Mouse (Mus musculus): ENCODE data around the gene F5.
A peak's percentile ranks its signal among the peaks of the same experiment; 100 is the strongest.

The F5 gene

GRCm38 (mm10) chr1:164151387-164152088 lies at the start of gene F5:
TSS of gene F5 (plus strand) at chr1:164151838.
- no peak for DNase-seq (ENCODE audit: low read depth, low spot score)

DNA sequence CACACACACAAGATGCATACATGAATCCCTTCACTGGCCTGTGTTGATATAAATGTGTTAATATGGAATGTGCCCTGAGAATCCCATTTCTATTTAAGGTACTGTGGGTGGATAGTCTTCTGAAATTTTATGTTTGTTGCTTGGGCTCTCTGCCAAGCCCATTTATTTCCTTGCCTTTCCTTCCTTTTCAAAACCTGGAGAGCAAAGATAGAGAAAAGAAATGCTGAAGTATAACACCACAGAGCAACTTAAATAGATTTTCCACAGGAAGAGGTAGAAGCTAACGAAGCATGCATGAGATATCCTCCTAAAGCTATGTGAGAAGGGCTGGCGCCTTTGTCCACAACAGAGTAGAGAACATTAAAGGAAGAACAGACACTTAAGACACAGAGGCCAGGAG lies 41.9 kb upstream of the F5 start:
- DNase-seq (ENCODE audit: low read depth, low spot score), result no peak

DNA sequence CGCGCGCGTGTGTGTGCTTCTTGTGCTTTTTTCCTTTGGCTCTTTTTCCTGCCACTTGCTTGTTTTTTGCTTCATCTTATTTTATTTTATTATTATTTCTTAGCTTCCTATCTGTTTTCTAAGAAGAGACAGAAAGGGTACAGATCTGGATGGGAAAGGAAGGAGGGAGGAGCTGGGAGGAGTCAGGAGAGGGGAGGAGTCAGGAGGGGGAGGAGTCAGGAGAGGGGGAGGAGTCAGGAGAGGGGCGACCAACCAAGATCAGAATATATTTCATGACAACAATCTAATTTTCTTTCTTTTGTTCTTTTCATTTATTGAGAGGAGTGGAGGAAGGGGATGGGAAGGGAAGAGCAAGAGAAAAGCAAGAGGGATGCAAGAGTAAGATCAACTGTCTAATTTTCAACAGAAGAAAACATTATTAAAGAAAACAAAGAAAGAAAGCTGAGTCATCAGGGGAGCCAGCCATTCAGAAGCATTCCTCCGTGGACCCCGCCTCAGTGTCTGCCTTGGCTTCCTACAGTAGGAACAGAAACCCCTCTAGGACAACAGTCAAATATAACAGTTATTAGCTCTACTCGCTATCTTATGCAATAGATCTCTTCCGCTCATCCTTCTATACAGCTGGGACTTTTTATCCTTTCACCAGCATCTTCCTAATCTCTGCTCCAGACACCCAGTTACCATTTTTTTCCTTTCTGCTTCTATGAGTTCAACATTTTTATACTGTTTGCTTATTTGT lies 40.9 kb upstream of the F5 start:
- no peak for DNase-seq (ENCODE audit: low read depth, low spot score)

- DNase-seq (ENCODE audit: low read depth, low spot score), result no peak
These were observed 37.4 kb upstream of the F5 start for GRCm38 (mm10) chr1:164114280-164114679.

DNA sequence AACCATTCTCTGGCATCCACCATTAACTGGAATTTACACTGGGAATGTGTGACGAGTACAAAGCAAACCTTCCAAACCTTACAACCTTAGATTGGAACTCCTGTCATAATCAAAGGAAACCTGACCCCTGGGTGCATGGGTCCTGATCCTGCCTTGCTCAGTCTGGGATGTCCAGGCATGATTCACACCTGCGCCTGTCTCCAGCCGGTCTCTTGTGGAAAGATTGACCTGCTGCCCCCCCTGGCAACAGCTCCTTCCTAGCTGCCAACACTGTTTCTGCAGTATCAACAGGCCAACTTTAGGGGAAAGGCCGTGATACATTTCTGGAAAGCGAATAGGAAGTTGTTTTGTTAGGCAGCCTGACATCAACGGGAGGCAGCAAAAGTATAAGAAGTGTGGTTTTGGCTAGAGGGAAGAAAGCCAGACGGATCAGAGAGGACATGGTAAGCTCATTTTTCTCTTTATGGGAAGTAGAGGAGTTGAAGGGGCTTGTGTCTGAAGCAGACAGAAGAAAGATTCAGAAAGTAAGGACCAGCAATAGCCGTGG lies 36.6 kb upstream of the F5 start, which contains the start of gene Selp:
TSS of gene Selp (plus strand) at position 318 of the 547 bp plus-strand sequence.
- no peak for DNase-seq (ENCODE audit: low read depth, low spot score)

- DNase-seq (ENCODE audit: low read depth, low spot score), result no peak
These were observed 36.0 kb upstream of the F5 start for GRCm38 (mm10) chr1:164115647-164116046.

DNA sequence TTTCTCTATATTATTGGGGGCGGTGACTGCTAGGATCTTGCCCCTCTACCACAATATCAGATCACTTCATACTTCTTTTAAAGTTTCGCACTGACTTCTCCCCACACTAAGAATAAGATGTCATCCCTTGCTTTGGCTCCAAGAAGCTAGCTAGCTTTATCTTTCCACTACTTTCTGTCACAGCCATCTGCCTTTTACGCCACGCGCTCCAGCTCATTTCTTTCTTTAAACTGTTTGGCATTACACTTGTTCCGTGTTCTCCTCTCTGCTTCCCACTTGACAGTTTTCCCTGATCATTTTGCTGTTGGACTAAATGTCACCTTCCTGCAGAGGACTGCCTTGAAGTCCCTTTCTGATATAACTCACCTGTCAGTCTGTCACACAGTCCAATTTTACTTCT lies 33.8 kb upstream of the F5 start:
- DNase-seq (ENCODE audit: low read depth, low spot score), result no peak

DNA sequence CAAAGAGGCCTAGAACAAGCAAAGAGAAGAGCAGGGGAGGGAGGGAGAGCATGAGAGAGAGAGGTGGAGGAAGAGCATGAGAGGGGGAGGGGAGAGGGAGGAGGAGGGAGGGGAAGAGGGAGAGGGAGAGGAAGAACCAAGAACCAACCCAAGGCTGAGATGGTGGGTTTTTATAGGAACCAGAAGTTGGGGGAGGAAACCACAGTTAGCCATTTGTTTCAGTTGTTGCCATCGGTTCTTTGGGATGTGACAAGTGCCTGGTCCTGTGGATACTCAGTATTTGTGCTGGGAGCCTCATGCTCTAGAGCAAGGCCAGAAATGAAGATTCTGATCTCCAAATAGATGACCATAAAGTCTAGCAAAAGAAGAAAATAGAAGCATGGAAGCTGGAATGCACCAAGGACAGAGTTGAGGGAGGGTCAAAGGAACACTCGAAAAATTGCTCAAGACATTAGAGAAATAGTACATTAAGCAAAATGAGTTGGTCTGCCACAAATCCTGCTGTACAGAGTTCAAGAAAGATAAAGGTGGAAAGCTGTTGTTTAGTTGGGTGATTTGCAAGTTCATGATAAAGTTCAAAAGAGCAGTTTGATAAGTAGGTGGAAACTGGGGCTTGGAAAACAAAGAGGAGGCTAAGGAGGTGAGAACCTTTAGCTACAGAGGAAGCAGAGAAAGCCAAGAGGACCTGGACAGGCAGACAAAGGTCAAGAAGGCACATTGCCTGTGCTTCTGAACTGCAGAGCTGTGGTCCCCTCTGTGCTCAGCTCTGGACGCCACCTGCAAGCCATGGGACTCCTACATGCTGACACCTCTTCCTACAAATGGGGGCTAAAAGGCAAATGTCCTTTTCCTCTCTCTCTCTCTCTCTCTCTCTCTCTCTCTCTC lies 31.5 kb upstream of the F5 start:
- no peak for DNase-seq (ENCODE audit: low read depth, low spot score)

DNA sequence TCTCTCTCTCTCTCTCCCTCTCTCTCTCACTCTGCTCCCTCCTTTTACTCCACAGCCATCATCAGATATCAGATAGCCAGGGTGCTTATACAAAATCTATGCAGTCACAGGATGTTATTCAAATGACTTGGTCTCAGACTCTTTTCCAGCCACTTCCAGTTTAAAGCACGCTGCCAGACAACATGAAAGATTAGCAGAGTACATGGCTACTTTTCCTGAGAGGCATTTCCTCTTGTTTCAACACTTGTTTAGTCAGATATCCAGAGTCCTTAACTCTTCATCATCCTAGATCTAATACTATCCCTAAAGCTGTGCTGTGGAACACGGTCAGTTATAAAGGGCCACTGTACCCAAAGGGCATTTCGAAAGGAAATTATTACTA lies 30.9 kb upstream of the F5 start:
- no peak for DNase-seq (ENCODE audit: low read depth, low spot score)

- DNase-seq (ENCODE audit: low read depth, low spot score), result no peak
These were observed 27.8 kb upstream of the F5 start for GRCm38 (mm10) chr1:164123836-164124235.

DNA sequence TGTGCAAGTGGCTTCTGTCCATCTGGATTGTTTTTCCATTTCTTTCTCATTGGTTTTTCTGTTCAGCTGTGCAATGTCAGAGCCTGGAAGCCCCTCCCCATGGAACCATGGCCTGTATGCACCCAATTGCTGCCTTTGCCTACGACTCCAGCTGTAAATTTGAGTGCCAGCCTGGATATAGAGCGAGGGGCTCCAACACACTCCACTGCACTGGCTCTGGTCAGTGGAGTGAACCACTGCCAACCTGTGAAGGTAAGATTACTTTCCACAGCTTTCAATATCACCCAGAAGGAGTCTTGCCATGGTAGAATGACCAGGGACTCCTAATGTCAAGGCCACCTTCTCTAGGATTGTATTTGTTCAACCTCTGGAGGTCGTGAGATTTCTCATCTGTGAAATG lies 21.6 kb upstream of the F5 start:
- no peak for DNase-seq (ENCODE audit: low read depth, low spot score)

DNA sequence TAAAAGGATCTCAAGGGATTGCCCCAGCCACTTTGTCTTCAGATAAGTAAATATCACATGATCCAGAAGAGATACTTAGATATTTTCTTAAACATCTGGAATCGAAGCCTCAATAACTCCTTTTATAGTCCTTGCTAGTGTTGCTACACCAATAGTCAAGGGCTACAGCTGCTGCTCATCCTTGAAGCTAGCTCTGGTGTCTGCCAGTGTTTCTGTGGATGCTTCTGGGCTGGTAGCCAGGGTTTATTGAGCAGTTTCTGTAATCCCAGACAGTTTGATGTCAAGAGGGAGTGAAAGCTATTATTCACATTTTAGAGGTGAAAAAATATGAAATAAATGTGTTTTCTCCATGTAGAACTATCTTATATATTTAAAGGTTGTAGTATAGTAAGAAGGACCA lies 19.0 kb upstream of the F5 start:
- DNase-seq (ENCODE audit: low read depth, low spot score), result no peak

DNA sequence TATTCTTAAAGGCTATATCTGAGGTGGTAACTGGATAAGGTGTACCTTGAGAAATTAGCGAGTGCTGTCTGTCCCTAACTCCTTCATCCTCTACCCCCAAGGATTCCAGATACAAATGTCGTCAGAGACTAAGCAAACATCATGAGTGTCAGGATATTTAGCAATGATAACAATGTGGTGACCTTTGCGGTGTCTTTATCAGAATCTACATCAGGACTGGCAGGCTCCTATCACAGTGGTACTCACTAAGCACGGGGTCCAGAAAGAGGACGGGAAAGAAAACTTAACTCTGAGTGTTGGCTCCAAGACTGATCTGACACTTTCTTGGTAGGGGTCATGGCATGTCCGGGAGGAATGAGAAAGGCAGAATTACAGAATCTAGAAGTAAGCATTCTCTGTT lies 17.5 kb upstream of the F5 start:
- DNase-seq (ENCODE audit: low read depth, low spot score), result no peak

DNA sequence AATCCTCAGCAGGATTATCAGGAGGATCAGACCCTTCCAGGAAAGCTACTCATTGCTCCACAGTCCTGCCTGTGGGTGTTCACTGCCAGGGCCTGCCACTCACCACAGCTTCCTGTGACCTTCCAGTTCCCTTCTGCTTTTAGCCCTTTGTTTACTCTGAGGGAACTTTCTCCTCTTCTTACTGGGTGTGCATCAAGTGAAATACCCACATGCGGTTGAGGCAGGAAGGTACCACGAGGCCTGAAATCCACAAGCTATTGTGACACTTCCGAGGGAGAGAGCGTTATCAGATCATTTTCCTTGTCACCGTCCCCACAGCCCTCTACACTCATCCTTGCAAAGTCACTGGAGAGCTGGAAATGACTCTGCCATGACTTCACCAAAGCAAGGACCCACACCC lies 16.3 kb upstream of the F5 start:
- DNase-seq (ENCODE audit: low read depth, low spot score), result no peak

DNA sequence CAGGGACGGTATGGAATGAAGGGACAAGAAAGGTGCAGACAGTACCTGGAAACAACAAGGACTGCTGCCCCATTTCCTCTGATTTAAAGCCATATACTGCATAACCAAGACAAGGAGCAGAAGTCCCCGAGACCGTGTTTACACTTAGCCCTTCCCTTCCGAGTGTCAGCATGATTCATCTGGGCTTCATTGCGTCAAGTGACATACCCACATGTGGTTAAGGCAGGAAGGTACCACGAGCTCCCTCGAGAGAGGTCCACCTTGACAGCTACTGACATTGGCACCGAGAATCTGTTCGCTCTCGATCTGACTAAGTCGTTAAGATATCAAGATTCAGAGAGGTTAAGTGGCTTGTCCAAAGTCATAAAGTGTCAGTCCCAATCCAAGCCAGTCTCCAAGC lies 15.7 kb upstream of the F5 start:
- no peak for DNase-seq (ENCODE audit: low read depth, low spot score)

DNA sequence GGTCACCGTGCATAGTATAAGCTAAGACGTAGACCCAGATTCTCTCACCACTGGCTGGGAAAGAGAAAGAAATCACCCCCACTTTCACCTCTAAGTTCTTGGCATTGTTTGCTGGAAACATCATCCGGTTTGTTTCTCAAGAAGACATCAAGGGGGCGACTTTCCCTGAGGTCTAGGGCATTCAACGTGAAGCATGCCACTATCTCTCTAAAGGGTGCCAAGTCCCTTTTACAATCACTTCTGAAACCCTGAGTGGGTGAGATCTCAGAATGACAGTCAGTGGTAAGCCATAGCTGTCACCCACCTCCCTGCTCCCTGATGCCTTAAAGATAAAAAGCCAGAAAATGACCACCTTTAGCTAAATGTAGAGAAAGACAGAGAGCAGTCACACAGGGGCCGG lies 15.0 kb upstream of the F5 start:
- DNase-seq (ENCODE audit: low read depth, low spot score), result no peak

GRCm38 (mm10) chr1:164138365-164139130 lies 13.1 kb upstream of the F5 start:
- peak; percentile 81 for DNase-seq (ENCODE audit: low read depth, low spot score)

DNA sequence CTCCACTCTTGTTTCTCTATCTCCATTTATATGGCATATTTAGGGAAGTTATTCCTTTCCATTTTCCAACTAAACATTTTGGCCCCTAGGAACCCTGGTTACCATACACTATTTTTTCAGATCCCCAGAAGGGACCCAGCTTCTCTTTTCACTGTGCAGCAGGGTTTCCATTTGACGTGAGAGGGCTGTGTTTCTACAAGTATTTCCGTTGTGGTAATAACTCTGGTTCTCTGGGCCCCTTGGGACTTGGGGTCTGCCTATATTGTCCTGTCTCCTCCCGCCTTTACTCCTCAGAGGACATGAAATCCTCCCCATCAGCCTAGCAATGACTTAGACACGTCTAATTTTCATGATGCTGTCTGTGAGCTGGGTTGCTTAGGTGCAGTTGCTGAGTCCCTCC lies 12.2 kb upstream of the F5 start:
- no peak for DNase-seq (ENCODE audit: low read depth, low spot score)

DNA sequence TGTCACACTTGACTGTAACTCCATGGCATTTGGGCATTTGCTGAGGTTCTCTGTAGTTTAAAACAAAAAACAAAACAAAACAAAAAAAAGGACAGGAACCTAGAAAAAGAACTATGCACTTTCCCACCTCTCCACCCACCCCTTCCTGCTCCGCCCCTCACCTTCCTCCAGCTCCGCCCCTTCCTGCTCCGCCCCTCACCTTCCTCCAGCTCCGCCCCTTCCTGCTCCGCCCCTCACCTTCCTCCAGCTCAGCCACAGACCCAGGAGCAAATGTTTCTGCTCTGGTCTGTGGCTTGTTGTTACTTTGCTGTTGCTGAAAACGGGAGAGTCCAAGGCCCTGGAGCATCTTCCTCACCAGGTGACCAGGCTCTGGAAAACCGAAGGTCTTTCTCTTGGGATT lies 2.6 kb upstream of the F5 start:
- no peak for DNase-seq (ENCODE audit: low read depth, low spot score)

DNA sequence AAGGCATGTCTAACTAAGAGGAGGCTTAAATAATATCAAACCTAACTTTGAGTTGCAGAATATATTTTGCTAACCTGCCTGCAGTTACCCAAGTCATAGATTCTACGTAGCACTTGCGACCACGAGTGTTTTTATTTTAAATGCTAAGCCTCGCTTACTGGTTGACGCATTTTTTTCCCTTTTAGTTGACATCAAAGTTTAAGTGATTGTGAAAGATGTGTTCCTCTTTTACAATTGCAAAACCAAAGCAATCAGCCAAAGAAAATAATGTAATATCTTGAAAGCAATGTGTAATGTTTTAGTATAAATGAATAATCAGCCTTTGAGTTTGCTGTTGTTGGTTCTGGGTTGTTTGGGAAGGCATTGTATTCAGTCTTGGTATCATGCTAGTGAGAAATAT lies 1.2 kb downstream of the F5 start:
- DNase-seq (ENCODE audit: low read depth, low spot score), result no peak

DNA sequence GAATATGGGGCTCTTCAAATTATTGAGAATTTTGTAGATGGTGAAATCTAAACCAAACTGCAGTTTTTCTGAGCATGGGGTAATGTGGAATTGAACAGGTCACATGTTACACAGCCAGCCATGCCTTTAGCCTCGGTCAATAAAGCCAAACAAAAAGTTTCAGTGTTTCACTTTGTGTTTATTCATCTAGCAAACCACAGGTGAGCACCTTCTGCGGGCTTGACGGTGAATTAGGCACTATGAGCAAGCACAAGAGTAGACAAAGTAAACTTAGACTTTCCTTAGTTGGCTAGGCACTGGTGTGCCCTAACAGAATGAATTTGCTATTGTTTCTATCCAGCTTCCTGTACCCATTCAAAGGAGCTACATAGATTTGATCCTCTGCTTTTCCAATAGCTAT lies 3.3 kb downstream of the F5 start:
- no peak for DNase-seq (ENCODE audit: low read depth, low spot score)
